Mouse (Mus musculus): Measurements from ENCODE around the gene Miga1.
"Not testable (repeated sequence)": the region's sequence is repeated elsewhere in the genome, so short reads cannot be mapped to it uniquely, and the experiment has no call there.

- not testable (repeated sequence) for TF ChIP-seq POLR2A (IDR thresholded peaks at IDR 0.05; ENCODE audit: low read depth, low read length); CTCF (conservative IDR thresholded peaks at IDR 0.05; ENCODE audit: insufficient read depth, insufficient read length, low read depth, low read length)
Measured at GRCm38 (mm10) chr3:152316447-152317173, 23.6 kb downstream of the Miga1 start.
